Mouse (Mus musculus): ENCODE data around the gene Ttc7.
A peak's percentile ranks its signal among the peaks of the same experiment; 100 is the strongest.

Gene Ttc7

DNA sequence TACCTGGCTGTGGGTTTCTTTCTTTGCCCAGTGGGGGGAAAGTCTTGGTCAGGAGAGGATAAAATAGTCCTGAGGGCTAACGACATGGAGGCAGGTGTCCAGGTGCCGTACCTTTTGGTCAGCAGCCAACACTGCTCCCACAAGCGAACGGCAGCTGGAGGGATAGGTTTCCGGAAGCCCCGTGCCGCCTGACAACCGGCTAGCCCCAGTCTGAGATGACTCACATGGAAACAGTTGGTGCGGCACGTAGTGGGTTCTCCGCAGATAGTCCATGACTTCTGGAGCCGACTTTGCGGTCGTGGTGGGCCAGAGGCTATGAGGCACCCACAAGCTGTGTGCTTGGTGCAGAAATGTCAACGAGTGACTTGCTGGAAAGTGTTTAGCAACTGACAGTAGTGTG is 81.4 kb downstream of the Ttc7 start:
- no peak for DNase-seq (ENCODE audit: low read depth, low spot score)

DNA sequence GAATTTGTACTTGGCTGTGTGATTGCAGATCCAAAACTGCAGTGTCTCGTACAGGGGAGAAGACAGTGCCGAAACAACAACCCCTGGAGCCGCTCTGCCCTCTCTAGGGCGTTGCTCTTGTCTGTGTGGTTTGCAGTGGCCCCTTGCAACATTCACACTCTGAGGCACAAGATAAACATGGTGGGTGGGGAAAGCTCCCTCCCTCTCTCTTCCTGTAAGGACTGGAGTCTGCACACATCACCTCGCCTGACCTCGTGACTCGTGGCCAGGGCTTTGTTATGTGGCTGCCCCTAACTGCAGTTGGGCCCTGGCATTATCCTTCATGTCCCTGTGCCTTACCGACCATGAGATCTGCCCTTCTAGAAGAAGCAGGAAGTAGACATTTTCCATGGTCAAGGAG is 82.6 kb downstream of the Ttc7 start:
- peak; percentile 49 for DNase-seq (ENCODE audit: low read depth, low spot score)

DNA sequence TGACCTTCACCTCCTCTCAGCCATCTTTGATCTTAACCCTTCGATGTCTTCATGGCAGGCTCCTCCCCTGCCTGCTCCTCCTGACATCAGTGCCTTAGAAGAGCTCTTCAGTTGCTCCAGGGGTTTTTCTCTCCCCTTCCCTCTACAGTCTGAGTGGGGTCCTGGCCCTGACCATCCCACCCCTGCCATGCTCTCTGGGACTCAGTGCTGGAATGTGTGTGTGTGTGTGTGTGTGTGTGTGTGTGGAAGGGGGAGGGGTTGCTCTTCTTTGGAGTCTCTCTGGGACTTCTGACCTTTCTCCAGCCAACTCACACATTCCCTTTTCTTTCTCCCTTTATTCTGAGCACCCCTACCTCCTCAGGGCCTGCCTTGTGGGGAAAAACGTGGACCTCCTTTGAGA is 83.8 kb downstream of the Ttc7 start:
- no peak for DNase-seq (ENCODE audit: low read depth, low spot score)

DNA sequence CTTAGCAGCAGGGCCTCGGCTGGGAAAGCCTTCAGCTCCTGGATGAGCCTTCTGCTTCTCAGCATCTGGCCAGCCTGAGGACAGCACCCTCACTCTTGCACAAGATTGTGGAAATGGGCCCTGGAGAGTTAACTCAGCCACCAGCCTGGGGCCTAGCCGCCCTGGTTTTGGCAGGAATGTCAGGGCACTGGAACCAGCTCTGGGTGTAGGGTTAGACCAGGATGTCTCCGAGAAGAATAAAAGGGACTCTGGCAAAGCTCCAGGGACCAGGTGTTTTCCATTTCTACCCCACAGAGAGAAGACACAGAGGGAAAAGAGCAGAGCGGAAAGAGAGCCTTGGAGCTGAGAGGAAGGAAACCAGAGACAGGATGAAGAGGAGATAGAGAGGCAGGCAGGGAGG is 84.5 kb downstream of the Ttc7 start:
- no peak for DNase-seq (ENCODE audit: low read depth, low spot score)

DNA sequence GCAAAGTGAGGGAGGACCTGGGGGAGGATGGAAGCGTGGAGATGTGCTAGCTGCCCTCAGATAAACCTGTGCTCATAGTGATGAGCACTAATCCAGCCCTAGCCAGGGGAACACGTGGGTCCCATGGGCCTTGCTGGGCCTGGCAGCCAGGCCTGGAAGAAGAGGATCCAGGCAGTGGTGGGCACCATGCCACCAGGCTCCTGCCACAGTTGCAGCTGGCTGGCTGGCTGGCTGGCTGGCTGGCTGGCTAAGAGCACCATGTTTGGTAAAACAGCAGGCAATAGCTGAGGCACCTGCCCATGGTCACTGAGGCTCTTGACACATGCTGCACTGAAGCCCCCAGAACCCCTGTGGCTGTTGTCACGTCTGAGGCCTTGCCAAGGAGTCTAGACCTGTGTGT is 85.0 kb downstream of the Ttc7 start:
- DNase-seq (ENCODE audit: low read depth, low spot score), result no peak

DNA sequence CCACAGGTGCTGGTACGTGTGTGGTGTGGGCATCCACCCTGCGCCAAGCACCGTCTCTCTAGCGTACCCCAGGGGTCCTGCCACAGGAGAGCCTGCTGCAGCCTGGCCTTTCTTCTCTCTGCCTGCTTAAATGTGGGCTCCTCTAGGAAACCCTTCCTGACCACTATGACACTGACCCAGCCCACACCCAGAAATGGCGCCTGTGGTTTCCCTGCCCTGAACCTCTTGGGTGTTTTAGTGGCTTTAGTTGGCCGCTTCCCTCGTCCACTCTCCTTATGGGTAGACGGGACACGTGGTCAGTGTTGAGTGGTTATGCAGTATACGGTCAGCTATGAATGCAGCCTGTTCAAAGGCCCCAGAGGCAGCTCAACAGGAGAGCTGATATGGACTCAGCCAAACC is 85.8 kb downstream of the Ttc7 start:
- no peak for DNase-seq (ENCODE audit: low read depth, low spot score)

DNA sequence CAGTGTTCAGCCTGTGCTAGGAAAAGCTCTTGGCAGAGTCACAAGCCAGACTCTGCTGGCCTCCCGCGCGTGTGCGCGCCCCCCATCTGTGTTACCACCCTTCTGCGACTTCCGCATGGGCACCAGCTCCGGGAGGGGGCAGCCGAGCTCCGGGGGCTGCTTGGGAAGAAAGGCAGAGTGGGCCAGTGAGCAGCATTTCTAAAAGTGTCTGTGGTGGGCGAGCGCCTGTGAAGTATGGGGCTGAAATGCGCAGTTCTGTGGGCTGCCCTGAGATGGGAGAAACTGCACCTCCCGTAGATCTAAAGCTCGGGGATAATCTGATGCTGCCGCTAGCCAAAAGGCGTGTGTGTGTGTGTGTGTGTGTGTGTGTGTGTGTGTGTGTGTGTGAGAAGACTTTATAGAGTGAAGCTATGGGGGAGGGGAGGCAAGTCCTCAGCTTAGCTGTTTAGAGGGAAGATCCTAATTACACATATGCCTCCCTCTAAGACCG is 86.6 kb downstream of the Ttc7 start:
- DNase-seq (ENCODE audit: low read depth, low spot score), result no peak

DNA sequence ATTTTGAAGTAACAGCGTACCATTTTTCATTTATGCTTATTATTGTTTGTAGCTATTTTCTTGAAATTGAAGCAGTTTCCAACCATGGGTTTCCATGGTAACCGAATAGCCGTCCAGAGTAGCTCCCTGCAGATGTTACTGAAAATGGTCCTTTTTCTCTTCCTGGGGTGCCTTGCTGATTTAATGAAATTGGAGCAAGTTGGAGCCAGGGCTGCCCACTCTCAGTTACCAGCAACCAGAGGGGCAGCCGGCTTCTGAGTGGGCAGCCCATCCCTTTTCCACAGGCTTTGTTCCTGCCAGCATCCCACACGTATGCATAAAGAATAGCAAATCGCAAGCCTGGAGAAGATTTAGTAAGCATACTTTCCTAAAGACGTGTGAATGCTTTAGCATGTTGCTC is 89.5 kb downstream of the Ttc7 start:
- no peak for DNase-seq (ENCODE audit: low read depth, low spot score)

DNA sequence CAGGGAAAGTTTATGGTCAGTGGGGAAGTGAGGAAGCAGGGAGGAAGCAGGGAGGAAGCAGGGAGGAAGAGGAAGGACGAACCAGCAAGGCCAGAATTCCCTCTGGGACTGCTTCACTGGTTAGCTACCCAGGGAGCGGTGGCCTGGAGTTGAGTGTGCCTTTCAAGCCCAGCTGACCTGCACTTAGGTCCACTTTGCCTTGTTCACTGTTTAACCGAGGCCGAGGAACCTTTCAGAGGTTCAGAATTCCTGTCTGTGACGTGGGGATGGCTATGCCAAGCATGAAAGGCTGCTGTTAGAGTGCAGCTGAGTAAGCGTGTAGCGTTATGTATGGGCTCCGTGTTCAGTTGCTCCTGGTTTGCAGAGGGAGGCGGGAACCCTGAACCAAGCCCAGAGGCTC is 90.6 kb downstream of the Ttc7 start:
- DNase-seq (ENCODE audit: low read depth, low spot score), result no peak

DNA sequence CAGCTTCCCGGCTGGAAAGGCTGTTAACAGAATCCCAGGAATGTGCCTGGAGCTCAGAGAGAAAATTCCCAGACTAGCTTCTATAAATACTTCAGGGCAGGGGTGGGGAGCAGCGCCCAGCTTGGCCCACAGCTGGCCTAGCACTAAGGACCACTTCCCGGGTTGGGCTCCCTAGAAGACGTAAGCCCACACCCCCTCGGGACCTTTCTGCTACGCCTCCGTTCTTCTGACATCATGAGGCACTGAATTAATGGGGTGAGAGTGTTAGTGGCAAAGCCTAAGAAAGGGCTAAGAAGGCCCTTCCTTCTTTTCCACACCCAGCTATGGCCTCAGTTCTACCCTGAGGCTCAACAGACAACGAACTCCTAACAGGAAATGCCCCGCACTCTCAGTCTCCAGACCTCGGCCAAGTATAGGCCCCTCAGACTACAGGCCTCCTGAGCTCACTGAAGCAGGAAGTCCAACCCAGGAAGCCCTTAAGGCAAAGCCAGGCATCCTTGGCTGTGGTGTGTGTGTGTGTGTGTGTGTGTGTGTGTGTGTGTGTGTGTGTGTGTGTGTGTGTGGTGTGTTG is 93.3 kb downstream of the Ttc7 start:
- no peak for DNase-seq (ENCODE audit: low read depth, low spot score)

DNA sequence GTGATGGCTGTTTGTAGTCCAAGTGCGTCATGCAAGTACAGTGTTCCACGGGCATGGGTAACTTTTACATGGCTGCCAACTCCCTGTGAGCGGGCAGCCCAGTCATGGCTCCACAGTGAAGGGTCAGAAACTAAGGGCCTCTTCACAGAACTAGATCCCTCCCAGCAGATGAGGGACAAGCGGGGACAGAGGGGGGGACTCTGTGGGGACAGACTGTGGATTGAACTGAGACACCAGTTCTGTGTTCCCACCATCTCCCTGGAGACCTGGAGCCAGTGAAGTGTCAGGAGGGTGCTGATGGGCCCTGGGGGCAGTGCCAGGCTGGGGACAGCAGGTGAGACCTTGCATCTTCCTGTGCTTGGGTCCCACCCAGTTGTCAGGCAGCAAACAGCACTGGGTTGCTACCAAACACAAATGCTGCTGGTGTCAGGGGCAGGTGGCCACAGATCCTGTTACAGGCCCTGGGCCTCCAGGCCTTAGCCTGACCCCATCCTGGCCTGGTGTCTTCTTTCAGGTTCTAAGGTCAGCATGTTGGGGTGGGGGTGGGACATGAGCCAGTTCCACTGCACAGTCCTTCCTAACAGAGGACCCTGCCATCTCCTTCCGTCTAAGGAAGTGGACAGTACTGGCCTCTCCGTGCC is 94.3 kb downstream of the Ttc7 start:
- DNase-seq (ENCODE audit: low read depth, low spot score), result no peak

DNA sequence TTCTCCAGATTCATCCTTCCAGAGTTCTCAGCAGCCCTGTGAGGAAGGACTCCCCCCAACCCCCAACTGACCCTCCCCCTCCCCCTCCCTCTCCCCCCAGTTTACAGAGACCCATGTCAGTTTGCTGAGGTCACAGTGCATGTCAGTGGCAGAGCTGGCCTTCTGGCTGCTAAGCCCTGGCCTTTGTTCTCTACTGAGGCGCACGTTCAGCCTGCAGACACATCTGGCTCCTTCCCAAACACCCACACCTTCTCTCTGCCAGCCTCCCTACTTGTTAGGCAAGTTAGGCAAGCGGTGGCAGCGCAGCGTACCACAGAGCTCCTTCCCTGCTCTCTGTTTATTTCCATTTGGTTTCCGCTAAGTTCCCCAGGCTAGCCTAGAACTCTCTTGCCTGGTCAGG is 94.8 kb downstream of the Ttc7 start:
- no peak for DNase-seq (ENCODE audit: low read depth, low spot score)

DNA sequence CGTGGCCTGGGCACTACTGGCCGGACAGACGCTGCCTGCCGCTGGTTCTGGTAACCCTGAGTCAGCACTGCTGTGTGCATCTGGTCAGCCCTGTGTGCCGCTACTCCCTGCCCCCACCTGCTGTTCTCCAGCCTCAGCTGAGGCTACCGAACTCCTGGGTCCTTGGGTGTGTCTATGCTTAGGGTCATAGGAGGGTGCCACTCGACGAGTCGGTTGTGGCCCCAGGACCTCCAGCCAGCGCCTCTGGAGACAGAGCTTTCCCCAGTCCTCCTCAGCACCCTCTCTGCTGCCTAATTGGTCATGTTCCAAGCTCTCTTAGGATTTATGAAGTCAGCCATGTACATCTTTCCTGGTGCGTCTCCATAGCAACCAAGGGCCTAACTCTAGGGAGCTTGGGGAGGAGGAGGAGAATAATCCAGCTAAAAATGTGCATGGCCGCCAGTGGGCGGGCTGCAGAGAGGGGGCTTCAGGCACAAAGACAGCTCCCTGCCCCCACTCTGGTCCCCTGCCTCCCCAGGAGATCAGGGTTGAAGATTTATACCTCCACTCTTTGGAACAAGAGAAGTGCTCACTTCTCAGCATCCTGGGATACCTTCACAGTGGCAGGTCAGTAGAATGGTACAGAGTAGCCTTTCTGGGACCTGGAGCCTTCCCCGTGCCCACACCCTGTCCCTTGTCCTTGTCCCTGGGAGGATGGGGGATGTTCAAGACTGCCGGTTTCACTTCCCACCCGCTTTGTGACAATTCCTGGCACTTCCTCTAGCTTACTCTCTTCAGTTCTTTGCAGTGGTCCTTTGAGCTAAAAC is 95.9 kb downstream of the Ttc7 start:
- DNase-seq (ENCODE audit: low read depth, low spot score), result no peak

DNA sequence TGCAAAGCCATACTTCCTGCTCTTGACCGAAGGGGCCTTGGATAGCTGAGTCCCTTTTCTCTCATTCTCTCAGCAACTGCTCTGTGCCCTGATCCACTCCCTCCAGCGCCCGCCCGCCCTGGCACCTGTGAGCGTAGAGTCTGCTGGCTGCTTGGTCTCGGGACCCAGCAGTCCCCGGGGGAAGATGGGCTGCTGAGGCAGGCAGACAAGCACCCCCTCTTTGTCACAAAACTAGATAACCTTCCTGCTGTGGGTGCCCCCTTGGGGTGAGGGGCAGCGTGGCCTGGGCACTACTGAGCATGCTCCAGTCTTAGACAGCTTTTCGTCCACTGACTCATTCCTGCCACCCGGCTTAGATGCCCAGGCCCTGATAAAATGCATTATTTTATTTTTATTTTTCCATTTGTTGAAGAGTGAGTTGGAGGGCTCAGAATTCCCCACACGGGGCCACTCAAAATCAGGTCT is 96.5 kb downstream of the Ttc7 start:
- DNase-seq (ENCODE audit: low read depth, low spot score), result no peak

DNA sequence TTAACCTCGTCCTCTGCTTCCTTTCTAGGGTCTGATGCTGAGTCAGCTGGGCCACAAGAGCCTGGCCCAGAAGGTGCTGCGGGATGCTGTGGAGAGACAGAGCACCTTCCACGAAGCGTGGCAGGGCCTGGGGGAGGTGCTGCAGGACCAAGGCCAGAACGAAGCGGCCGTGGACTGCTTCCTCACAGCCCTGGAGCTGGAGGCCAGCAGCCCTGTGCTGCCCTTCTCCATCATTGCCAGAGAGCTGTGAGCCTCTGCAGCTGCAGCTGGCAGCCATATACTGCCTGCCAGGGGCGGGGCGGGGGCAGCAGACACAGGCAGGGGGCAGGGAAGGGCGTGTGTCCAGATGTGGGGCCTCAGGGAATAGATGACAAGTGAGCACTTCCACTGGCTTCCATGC is 97.1 kb downstream of the Ttc7 start:
- DNase-seq (ENCODE audit: low read depth, low spot score), result no peak

DNA sequence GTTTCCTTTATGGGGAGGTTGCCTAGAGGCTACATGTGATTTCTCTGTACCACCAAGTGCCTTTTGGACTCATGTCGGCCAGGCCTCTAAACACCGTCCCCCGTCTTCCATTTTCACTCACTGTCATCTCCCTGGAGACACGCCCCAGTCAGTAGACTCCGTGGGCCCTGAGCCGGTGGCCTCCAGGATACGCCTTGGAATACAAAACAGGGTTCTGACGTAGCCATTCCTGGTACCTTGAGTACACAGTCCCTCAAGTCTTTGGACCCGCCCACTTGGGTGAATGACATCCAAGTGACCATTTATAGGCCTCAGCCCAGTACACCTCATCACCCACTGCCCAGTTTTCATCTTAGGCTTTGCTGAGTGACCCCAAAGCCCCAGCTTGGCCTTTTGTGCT is 98.0 kb downstream of the Ttc7 start:
- DNase-seq (ENCODE audit: low read depth, low spot score), result no peak

DNA sequence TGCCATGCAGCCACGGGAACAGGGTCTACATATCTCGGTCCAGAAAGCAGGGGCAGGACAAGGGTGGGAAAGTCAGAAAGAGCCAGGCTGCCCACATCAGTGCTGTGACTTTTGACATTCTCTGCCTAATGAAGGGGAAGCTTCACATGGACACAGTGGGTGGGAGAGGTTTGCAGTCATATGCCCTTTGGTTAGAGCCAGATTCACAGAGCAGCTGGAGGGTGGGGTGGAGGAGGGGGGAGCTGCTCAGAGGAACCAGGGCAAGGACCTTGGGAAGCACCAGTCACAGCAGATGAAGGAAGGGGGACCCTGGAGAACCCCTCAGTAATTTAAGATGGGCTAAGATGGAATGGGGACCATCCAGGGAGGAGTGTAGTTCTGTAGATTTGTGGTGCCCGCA is 103.1 kb downstream of the Ttc7 start:
- DNase-seq (ENCODE audit: low read depth, low spot score), result no peak

DNA sequence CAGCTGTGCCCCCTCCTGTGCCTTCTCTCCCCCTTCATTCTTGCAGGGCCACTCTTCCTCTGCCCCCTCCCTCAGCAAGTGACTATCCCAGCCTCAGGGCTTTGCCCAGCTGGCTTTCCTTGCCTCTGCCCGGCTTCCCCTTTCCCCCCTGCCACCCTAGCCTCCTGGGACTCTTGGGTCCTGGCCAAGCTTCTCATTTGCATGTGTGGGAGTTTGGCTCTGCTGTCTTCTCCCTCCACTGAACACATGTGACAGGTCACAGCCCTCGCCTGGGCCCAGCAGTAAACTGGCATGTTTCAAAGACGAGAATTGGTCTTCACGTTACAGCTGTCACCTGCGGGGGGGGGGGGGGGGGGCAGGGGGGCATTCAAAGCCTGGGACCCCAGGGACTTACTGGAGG is 104.4 kb downstream of the Ttc7 start:
- no peak for DNase-seq (ENCODE audit: low read depth, low spot score)

DNA sequence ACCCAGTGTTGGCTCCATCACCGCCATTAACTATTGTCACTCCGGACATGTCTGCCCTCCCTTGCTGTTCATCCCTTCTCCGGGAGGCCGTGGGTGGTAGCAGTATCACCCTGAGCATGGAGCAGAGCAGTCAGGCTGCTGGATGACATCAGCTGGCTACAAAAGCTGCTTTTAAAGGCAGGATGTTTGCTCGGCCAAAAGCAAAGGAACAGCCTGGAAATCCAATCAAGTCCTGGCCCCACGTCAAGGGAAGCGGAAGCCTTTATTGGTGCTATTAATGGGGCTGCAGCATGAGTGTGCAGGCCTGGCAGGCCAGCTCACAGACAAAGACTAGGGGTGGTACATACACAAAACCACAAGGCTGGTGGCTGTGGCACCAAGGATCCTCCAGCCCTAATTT is 108.6 kb downstream of the Ttc7 start:
- DNase-seq (ENCODE audit: low read depth, low spot score), result no peak

DNA sequence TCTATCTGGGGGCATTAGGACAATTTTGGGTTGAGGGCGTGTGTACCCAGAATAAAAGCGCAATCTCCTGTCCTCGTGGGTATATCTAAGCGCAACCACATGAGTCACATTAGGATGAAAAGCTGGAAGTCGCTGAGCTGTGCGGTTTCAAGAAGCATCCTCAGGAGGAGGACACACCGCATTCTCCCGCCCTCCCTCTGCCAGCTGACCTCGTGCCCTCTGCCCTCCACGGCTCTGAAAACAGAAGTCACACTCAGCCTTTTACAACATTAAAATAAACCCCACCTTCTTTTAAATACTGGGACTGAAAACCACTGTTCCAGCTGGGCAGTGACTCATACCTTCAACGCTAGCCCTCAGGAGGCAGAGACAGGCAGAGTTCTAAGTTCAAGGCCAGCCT is 114.4 kb downstream of the Ttc7 start:
- DNase-seq (ENCODE audit: low read depth, low spot score), result no peak

DNA sequence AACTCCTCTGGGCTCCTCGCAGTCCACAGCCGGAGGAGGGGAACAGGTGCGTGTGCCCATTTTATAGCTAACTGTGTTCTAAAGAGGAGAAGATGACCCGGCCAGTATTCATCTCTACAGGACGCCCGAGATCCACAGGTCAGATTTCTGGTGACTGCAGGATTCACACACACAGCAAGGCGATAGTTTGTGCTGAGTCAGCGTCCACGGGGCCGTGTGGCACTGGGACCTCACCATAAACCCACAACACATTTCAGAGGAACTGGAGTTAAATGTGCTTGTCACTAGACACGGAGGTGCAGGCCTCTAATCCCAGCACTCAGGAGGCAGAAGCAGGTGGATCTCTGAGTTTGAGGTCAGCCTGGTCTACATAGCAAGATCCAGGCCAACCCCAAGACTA is 119.8 kb downstream of the Ttc7 start:
- no peak for DNase-seq (ENCODE audit: low read depth, low spot score)

DNA sequence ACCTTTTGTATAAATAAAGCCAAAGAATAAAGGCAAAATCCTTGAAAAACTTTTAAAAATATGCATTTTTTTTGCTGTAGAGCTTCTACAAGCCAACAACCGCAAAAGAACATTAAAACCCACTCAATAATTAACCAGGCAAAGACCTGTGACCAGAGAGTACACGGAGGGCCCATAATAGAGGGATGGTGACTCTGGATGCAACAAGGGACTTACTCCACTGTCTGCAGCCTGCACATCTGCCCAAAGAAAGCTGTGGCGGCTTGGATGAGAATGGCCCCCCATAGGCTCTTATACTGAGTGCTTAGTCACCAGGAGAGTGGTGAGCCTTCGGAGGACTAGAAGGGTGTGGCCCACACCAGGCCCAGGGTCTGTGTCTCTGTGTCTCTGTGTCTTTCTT is 120.8 kb downstream of the Ttc7 start:
- no peak for DNase-seq (ENCODE audit: low read depth, low spot score)

DNA sequence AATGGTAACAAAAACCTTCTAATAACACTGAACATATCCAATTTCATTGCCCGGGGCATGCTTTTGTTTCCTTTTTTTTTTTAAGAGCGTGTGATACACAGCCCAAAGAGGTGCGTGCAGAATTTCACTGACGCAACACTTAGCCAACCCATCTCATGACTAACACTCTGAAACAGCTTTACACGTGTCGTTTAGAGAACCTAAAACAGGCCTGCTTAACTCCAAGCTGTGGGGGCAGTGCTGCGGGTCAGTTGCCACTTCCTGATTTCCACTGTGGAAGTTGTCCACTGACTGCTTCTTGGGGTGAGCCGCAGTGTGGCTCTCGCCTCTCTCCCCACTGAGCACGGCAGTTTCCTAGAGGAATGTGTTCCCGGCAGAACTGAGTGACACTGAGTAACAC is 122.9 kb downstream of the Ttc7 start:
- no peak for DNase-seq (ENCODE audit: low read depth, low spot score)

Data from CD4-positive helper T cell, adult 2 months (primary cell).